Mouse (Mus musculus) spleen, adult 2 months (tissue): ENCODE data around the gene Sp6.

ENCODE experiments used
- CTCF ChIP-seq: fragments of 200-500 bp; IDR thresholded peaks from 2 replicates; pipeline ENCODE4 v1.5.1; 2011; ENCODE audit warnings: mild to moderate bottlenecking, inconsistent platforms; ENCODE audit not compliant: insufficient read depth, insufficient read length, insufficient replicate concordance; ENCODE audit errors: extremely low read depth
- POLR2A ChIP-seq: fragments of 200-500 bp; IDR thresholded peaks from 2 replicates; pipeline ENCODE4 v1.6.1; 2011; ENCODE audit warnings: low read depth, low read length, inconsistent platforms

- TF ChIP-seq CTCF (no peak), POLR2A (no peak)
These were observed 16.3 kb upstream of the Sp6 start for GRCm38 (mm10) chr11:96996773-96997379.
